Mouse (Mus musculus): ENCODE measurements around the gene Ets1. TPM values are rescaled to one million over a fixed set of nuclear protein-coding genes. Genes with fewer than 3 reads are reported as not detected.

Ets1 gene
- total RNA-seq (2018; cell fraction: chromatin; rRNA removed): 10 to 100 TPM in 3 of 26 experiments, 1 to 10 TPM in 16, under 1 TPM in 7; 0.46 to 26.4 (median 1.6) TPM
- total RNA-seq (2018; cell fraction: cytosol; rRNA removed): 1 to 10 TPM in 13 of 26 experiments, under 1 TPM in 13; 0.28 to 8.4 (median 1.0) TPM
- 10 to 100 TPM in 2 of 26 experiments, 1 to 10 TPM in 17, under 1 TPM in 7; 0.33 to 12.1 (median 1.3) TPM for total RNA-seq (2018; cell fraction: nucleus; rRNA removed)
- 0.69 to 2.5 TPM (median 0.79 TPM) in 3 replicates for polyA plus RNA-seq (2018)

DNA sequence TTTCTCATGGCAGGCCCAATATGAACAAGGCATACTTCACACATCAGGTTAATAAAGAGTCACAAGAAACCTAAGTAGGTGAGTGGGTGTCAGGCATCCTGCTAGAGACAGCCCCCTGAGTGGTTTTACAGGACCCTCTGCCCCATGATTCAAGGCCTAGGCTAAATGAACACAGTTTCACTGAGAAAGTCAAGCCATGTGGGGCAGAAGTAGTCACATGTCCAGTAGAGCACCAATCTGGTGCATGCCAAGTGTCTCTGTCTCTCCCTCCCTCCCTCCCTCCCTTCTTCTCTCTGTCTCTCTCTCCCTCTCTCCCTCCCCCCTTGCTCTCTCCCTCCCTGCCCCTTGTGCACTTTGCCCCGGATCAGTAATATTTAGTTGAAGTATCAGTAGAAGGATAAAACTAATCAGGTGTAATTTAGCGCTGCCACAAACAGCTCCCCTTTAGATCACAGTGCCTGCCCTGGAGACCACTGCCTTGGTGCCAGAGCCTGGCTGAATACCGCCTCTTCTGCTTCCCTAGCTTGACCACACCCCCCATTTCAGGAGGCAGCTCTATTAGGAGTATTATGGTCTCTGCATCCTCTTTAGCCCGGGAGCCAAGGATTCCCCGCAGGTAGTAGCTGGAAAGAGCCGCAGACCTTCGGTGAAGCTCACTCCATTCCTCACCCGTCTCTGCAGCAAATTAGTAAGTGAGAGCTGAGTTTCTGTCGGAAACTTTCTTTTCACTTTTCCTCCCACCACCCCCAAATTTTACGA lies at the start of gene Ets1:
Gene Ets1 (plus strand): TSS at position 595 of the 759 bp plus-strand sequence.
- WGBS (ENCODE audit: missing documents): 5% methylated on average over 10 of the region's 10 CpGs
- Histone ChIP-seq H3K36me3 (ENCODE audit: inconsistent target) (no peaks in the 10 kb centered on the region), H3K79me2 (ENCODE audit: inconsistent target) (no peaks in the 10 kb centered on the region), H3K27ac (no peak within 1 kb of the TSS), H3K4me3 (ENCODE audit: inconsistent target) (no peak within 1 kb of the TSS)

DNA sequence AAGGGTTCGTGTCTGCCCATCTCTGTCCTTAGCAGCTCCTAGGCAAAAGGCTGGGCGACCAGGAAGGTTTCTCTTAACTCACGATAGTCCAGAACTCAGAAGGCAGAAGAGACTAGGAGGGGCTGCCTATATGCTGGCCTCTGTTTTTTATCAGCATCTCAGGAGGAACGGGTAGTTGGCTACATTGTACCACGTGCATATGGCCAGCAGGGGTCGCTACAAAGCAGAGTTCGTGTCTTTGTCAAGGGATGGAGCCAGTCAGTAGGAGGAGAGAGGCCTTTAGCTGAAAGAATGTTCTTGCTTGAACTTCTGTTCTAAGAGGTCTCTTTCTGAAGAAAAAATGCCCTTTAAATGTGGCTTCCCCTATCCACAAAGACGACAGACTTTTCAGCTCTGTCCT lies 46.1 kb upstream of the Ets1 start:
- Histone ChIP-seq H3K4me3 (ENCODE audit: inconsistent target) (no peak overlapping the region), H3K36me3 (ENCODE audit: inconsistent target) (no peaks in the 10 kb centered on the region), H3K79me2 (ENCODE audit: inconsistent target) (no peaks in the 10 kb centered on the region), H3K27ac (no peak overlapping the region)
- 14% methylated on average over 8 of the region's 8 CpGs for WGBS (ENCODE audit: missing documents)

DNA sequence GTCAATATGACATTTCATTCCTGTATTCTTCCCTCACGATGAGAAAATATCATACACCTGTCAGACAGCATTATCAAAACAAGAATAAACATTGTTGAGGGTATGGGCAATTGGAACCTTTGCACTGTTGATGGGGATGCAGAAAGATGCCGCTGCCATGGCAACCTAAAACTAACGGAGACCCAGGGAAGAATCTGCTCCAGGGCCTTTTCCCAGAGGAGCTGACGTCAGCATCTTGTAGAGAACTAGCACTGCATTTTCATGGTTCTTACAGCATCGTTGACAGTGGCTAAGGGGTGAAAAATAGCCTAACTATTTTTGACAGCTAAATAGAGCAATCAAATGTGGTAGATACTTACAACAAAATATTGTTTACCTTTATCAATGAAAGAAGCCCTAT lies 45.5 kb upstream of the Ets1 start:
- H3K36me3 ChIP-seq (ENCODE audit: inconsistent target): no peaks in the 10 kb centered on the region
- H3K4me3 ChIP-seq (ENCODE audit: inconsistent target): no peak overlapping the region
- H3K79me2 ChIP-seq (ENCODE audit: inconsistent target): no peaks in the 10 kb centered on the region
- H3K27ac ChIP-seq: no peak overlapping the region
- 98% methylated on average over 5 of the region's 5 CpGs for WGBS (ENCODE audit: missing documents)

DNA sequence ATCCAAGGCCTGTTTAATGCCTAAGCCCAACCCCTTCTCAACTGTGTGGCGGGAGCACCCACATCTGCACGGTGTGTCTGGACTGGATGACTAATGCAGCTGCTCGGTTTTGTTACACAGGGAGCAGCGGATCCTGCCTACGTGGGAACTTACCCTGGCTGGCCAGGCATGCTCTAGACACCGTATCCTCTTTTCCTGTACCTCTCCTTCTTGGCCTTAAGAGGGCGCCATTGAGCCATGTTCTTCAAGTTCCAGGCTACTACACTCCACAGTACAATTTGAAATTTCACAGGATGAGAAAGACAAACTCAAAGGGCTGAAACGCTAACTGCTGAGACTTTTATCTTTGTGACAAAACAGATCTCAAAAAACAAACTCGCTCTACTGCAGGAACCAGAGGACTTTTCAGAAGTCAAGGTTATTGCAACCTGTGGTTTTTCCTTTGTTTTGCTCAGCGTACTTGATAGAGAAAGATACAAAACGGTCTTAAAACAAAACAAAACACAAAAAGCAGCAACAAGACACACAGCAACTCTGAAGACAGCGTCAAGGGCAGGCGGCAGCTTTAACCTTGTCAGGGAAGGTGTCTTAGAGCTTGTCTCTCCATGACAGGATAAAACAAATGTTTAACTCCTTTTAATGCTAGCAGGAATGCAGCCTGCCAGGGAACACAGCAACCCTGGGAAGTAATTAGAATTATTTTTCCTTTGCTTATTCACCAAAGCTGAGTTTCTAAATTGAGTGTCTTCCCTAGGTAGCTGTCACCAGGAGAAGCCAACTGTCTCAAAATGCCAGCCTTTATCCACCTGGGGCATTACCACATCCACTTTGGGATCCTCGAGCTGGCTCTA lies 44.1 kb upstream of the Ets1 start:
- WGBS (ENCODE audit: missing documents): 13% methylated on average over 14 of the region's 14 CpGs
- Histone ChIP-seq H3K27ac (no peak overlapping the region), H3K4me3 (ENCODE audit: inconsistent target) (no peak overlapping the region), H3K79me2 (ENCODE audit: inconsistent target) (no peaks in the 10 kb centered on the region), H3K36me3 (ENCODE audit: inconsistent target) (no peaks in the 10 kb centered on the region)

DNA sequence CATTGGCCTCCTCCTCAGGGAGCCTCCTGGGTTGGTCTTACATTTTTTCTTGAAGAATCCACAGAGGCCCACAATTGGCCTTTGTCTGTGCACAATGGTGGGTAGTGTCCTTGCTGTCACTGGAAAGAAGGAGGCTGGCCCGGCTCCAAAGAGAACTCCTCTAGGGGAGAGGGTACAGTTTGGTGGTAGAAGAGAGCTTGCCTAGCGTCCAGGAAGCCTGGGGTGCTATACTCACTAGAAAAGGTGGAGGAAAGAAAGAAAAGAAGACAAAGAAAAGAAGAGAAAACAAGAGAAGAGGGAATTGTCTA lies 43.5 kb upstream of the Ets1 start:
- H3K36me3 ChIP-seq (ENCODE audit: inconsistent target): no peaks in the 10 kb centered on the region
- no peak overlapping the region for H3K4me3 ChIP-seq (ENCODE audit: inconsistent target)
- no peak overlapping the region for H3K27ac ChIP-seq
- H3K79me2 ChIP-seq (ENCODE audit: inconsistent target): no peaks in the 10 kb centered on the region
- WGBS (ENCODE audit: missing documents): 78% methylated on average over 2 of the region's 2 CpGs

DNA sequence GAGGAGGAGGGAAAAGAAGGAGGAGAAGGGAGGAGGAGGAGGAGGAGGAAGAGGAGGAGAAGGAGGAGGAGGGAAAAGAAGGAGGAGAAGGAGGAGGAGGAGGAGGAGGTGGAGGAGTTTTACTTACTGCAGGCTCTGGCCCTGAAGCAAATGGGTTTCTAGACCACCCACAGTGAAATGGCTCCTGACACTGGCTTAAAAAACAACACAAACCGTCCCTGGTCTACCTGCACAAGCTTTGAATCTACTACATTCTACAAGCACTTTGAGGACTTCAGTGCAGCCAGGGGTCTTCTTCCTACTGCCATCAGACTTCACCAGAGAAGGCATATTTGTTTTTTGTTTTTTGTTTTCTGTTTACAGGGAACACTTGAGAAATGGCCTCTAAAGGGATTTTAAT lies 42.2 kb upstream of the Ets1 start:
- H3K27ac ChIP-seq: no peak overlapping the region
- no peak overlapping the region for H3K4me3 ChIP-seq (ENCODE audit: inconsistent target)
- WGBS (ENCODE audit: missing documents): 100% methylated on average over 1 of the region's 1 CpGs
- H3K79me2 ChIP-seq (ENCODE audit: inconsistent target): no peaks in the 10 kb centered on the region
- no peaks in the 10 kb centered on the region for H3K36me3 ChIP-seq (ENCODE audit: inconsistent target)

DNA sequence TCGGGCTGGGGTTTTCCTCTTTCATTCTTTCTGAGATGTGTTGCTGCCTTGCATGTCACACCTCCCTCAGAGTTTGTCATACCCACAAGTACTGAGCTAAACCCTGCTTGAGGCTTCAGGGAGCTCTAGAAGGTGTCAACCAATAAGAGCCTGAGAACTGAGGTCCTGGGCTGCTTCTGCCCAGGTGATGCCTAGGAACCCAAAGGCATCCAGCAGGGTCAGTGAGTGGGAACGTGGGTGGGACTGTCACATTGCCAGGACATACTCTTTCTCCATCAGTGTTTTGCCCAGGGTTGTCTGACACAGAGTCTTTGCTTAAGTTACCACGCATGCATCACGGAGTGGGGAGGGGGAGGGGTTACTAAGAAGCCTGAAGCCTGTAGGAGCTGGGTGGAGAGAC lies 41.7 kb upstream of the Ets1 start:
- Histone ChIP-seq H3K36me3 (ENCODE audit: inconsistent target) (no peaks in the 10 kb centered on the region), H3K27ac (no peak overlapping the region), H3K79me2 (ENCODE audit: inconsistent target) (no peaks in the 10 kb centered on the region), H3K4me3 (ENCODE audit: inconsistent target) (no peak overlapping the region)
- 83% methylated on average over 4 of the region's 4 CpGs for WGBS (ENCODE audit: missing documents)

DNA sequence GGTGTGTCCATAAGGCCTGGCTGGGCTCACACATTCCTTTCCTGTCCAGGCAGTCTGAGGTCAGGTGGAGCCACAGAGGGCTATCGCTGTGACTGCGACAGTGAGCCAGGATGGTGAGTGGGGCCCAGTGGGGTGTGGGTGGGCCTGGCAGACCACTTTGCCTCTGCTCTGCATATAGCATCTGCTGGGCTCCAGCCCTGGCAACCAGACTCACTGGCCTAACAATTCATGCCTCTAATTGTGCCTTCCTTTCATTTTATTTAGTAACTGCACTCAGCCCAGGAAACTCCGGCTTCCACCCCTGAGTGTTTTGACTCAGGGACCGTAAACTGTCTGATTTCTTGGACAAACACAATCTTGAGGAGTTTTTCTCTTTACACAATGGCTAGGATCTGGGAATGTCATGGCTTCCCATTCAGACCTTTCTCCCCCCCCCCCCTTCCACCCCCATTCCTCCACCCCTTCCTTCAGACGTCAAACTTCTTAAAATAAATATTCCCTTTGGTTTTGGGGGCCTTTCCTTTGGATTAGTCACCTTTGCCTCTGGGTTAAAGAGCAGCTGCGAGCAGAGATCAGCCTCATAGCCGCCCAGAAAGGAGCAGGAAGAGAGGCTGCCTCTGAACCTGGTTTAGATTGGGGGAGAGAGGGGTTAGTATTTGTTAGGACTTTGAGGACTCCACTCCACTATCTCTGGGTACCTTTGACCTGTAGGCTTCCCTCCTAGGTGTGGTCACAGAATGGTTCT lies 40.8 kb upstream of the Ets1 start:
- Histone ChIP-seq H3K4me3 (ENCODE audit: inconsistent target) (no peak overlapping the region), H3K79me2 (ENCODE audit: inconsistent target) (no peaks in the 10 kb centered on the region), H3K36me3 (ENCODE audit: inconsistent target) (no peaks in the 10 kb centered on the region), H3K27ac (no peak overlapping the region)
- 100% methylated on average over 6 of the region's 7 CpGs for WGBS (ENCODE audit: missing documents)

DNA sequence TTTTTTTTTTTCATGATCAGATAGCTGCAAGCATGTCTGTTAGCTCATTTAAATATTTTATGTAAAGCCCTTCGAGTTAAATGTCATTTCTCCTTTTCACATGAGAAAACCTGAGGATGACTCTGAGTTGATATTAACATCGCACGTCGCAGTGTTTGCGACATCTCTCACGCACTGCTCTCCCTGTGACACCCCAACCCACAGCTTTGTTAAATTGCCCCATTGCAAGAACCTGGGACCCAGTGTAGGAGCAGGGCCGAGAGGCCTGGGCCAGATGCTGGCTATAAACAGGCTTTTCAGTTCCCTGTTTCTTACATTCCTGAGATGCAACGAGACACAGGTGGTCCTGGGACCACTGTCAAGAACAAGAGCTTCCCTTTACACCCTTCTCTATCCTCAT lies 39.7 kb upstream of the Ets1 start:
- H3K4me3 ChIP-seq (ENCODE audit: inconsistent target): no peak overlapping the region
- no peaks in the 10 kb centered on the region for H3K79me2 ChIP-seq (ENCODE audit: inconsistent target)
- no peaks in the 10 kb centered on the region for H3K36me3 ChIP-seq (ENCODE audit: inconsistent target)
- whole genome bisulfite sequencing (ENCODE audit: missing documents): 76% methylated on average over 8 of the region's 8 CpGs
- H3K27ac ChIP-seq: no peak overlapping the region

DNA sequence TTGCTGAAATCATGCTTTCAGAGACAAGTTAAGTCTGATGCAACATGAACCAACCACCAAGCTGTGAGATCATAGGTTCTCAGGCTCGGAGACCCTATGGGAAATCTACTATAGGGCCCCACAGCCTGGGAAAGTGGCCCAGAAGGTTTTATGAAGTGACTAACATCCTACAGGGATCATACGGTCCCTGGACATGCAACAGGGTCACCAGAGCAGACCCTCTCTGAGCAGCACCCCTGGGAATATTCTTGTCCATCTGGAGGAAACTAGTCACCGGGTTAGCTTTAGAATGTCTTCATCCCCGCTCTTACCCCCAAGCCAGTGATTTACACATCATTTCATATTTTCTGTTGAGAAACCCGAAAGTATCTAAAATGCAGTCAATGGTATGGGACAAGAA lies 34.1 kb upstream of the Ets1 start:
- Histone ChIP-seq H3K4me3 (ENCODE audit: inconsistent target) (no peak overlapping the region), H3K27ac (no peak overlapping the region), H3K79me2 (ENCODE audit: inconsistent target) (no peaks in the 10 kb centered on the region), H3K36me3 (ENCODE audit: inconsistent target) (no peaks in the 10 kb centered on the region)
- WGBS (ENCODE audit: missing documents): 93% methylated on average over 5 of the region's 5 CpGs

DNA sequence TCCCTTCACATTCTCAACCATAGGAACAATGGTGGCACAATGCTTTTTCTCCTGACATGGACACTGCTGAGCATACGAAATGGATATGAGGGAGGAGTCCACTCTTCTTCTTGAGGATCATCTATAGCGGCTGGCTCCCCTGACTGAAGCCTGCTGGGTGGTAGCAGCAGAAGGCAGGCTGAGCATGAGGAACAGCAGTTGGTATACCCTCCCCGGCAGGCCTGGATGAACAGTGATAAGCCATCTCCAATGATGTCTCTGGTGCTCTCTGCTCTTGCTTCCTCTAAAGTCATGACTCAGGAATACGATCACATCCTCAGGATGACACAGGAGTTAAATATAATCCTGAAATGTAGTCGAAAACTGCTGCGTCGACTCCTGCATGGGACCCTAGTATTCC lies 32.9 kb upstream of the Ets1 start:
- Histone ChIP-seq H3K36me3 (ENCODE audit: inconsistent target) (no peaks in the 10 kb centered on the region), H3K27ac (no peak overlapping the region), H3K79me2 (ENCODE audit: inconsistent target) (no peaks in the 10 kb centered on the region), H3K4me3 (ENCODE audit: inconsistent target) (no peak overlapping the region)
- WGBS (ENCODE audit: missing documents): 62% methylated on average over 7 of the region's 7 CpGs

DNA sequence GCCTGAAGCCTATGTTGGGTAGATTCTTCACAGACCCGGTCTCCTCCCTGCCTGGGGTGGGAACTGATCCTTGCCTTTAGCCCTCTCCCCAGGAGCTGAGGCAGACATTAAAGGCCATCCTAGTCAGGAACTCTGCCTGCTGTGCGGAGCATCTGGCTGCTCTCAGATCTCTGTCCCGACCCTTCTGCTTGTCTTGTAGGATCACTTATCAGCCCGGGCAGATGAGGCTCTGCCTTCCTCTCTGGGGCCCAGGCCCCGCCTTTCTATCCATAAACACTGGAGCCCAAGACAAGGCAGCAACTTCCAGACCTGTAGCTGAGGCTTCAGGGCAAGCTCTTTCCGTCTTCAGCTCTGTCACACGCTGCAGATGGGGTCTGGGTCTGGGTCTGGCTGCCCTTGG lies 28.8 kb upstream of the Ets1 start:
- Histone ChIP-seq H3K4me3 (ENCODE audit: inconsistent target) (no peak overlapping the region), H3K36me3 (ENCODE audit: inconsistent target) (no peaks in the 10 kb centered on the region), H3K27ac (no peak overlapping the region), H3K79me2 (ENCODE audit: inconsistent target) (no peaks in the 10 kb centered on the region)
- WGBS (ENCODE audit: missing documents): 81% methylated on average over 7 of the region's 7 CpGs

DNA sequence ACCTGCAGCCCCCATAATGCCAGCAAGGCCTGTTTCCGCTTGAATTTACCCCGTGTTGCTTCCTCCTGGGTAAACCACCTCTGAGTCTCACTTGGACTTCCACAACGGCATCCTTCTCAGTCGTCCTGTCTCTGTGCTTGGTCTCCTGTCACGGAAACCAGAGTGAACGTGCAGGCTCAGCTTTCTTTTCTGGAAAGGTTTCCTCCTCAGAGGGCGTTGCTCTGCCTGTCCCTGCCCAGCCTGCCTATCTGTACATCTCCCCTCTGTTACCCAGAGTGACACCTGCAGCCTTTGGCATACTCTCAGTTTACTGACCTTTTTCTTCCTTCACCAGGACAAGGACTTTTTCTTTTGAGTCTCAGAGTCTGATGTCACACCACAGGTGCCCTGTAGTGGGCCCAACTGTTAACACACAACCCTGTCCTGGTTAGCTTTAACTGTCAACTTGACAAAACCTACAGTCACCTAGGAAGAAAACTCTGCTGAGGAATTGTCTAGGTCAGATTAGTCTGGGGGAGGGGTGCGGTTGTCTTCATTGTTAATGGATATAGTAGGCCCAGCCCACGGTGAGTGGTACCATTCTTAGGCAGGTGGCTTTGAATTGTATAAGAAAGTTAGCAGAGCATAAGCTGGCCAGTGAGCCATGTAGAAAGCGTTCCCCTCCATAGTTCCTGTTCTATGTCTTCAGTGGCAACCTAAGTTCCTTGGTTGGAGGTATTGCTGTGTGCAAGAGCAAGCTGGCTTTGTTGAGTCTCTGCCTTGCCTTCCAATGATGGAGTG lies 27.0 kb upstream of the Ets1 start:
- Histone ChIP-seq H3K27ac (no peak overlapping the region), H3K79me2 (ENCODE audit: inconsistent target) (no peaks in the 10 kb centered on the region), H3K4me3 (ENCODE audit: inconsistent target) (no peak overlapping the region), H3K36me3 (ENCODE audit: inconsistent target) (no peaks in the 10 kb centered on the region)
- WGBS (ENCODE audit: missing documents): 87% methylated on average over 10 of the region's 10 CpGs

DNA sequence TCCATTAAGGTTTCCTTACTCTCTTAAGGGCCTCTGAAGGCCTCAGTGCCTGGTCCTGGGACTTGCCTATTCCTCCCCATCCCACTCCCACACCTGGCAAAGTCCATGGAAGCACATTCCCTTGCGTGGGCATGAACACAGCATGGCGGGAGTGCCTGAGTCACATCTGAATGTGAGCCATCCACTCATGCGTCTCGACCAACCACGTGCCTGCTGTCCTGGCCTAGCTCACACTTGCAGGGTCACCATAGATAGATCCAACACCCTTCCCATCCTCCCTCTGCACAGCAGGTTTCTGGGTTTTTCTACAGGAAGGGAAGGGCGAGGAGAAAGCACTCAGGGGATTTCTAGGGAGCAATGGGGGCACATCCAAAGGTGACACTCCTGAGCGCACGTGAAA lies 25.8 kb upstream of the Ets1 start:
- WGBS (ENCODE audit: missing documents): 89% methylated on average over 8 of the region's 8 CpGs
- Histone ChIP-seq H3K79me2 (ENCODE audit: inconsistent target) (no peaks in the 10 kb centered on the region), H3K36me3 (ENCODE audit: inconsistent target) (no peaks in the 10 kb centered on the region), H3K4me3 (ENCODE audit: inconsistent target) (no peak overlapping the region), H3K27ac (no peak overlapping the region)
